Mouse (Mus musculus): ENCODE results near the gene Prkrip1.

Prkrip1 gene

DNA sequence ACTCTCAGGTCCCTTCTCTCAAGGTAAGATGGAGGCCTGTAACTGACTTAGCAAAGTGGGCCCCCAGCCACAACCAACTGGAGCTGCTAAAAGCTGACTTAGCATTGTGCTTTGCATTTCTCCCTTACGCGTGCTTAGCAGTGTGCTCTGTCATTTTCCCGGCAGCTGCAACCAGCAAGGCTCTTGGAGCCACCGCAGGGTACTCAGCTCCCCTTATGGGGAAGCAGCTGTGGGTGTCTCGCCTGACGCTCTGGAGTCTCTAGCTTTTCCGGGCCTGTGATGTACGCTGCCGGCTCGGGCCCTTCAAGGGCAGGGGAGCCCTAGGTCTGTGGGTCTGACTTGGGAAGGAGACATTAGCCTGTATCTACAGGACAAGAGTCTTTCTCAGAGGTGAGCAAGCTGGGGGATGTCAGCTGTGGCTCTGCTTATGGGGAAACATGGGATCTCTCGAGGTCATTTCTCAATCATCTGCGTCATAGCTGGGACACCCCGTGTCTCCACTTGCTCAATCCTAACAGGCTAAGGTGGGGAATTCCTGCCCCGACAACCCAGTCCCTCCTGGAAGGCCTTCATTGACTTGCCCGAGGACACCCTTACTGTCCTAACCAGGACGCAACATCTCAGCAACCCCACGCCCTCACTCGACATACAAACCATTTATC is 18.4 kb upstream of the Prkrip1 start:
- ChIA-PET CTCF (interaction anchor here (0.5 to 2.2 kb wide), 5 partner anchors 15 to 560 kb away, joined by 4 to 14 read pairs (median 7); no protein-coding TSS in a partner anchor), POLR2A (interaction anchor here in 3 of 4 experiments (0.5 to 1.6 kb wide), 7 partner anchors 16 to 36 kb away, joined by 3 to 5 read pairs (median 4); partner anchors contain the start of genes Prkrip1 (in 1 of the 3) and Sh2b2 (in 1 of the 3))

DNA sequence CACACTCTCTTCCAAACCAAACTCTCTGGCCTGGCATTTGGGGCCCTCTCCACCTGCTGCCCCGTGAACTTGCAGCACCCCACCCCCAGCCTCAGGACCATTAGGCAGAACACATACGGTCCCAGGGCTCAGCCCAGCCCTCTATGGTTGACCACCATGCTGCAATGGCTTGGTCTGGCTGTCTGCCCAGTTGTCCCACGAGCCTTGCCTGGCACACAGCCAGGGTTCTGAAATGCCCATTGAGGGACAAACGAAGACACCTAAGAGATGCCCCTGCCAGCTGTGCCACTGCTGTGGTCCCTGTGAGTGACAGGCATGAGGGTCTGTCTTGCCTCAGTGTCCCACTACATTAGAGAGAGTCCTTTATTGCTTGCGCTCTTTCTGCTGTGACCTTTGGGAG is 17.2 kb upstream of the Prkrip1 start:
- ChIA-PET CTCF (interaction anchor here (0.6 to 1.7 kb wide), 9 partner anchors 15 to 628 kb away, joined by 3 to 6 read pairs (median 4); no protein-coding TSS in a partner anchor), POLR2A (interaction anchor here in 1 of 4 experiments (1.1 to 1.6 kb wide), 2 partner anchors 17 to 37 kb away, joined by 4 read pairs; partner anchors contain the start of gene Prkrip1)

DNA sequence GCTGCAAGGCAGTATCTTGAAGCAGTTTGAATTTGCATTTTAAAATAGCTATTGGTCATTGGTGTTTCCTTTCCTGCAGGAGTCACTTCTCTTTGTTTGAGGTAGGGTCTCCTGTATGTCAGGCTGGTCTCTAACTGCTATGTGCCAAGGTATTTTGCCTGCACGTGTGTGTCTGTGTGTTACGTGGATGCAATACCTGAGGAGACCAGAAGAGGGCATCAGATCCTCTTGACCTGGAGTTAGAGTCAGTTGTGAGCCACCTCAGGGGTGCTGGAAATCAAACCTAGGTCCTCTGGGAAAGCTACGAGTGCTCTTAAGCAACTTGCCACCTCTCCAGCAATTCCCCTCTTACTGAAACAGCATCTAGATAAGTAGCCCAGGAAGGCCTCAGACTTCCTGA is 16.4 kb upstream of the Prkrip1 start:
- POLR2A ChIA-PET, result interaction anchor here in 1 of 4 experiments (0.7 to 1.3 kb wide), 5 partner anchors 23 to 1540 kb away, joined by 3 to 4 read pairs (median 3); no protein-coding TSS in a partner anchor
- CTCF ChIA-PET, result interaction anchor here in 2 of 4 experiments (0.6 to 1.7 kb wide), 6 partner anchors 15 to 487 kb away, joined by 3 to 11 read pairs (median 4); no protein-coding TSS in a partner anchor

DNA sequence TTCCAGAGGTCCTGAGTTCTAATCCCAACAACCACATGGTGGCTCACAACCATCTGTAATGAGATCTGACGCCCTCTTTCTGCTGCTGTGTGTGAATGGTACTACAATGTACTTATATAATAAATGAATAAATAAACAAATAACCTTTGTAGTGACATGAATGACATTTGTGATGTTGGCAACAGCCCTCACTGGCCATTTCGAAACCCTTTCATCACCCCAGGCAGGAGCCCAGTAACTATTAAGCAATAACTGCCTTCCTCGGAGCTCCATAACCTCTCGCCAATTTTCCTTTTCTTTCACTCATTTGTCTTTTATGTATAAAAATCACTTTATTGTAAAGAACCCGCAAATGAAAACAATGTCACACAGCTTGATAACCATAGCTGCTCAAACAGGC is 15.0 kb upstream of the Prkrip1 start:
- ChIA-PET POLR2A (no interaction called here), CTCF (interaction anchor here in 1 of 4 experiments (1.0 kb wide), 1 partner anchor 39 kb away, joined by 3 read pairs; no protein-coding TSS in a partner anchor)

DNA sequence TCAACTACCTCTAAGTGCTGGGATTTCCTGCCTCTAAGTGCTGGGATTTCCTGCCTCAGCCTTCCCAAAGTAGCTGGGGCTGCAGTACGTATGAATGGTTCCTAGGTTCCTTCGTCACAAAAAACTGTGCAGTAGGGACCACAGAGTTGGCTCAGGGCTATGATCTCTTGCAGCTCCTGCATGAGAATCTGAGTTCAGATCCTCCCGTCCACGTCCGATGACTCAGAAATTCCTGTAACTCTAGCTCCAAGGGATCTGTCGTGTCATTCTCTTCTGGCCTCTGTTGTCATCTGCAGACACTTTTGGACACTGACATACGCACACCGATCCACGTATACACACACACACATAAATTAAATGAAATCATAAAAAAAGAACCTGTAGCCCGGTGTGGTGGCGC is 14.0 kb upstream of the Prkrip1 start:
- ChIA-PET POLR2A (interaction anchor here in 1 of 4 experiments (0.6 kb wide), 1 partner anchor 118 kb away, joined by 4 read pairs; no protein-coding TSS in a partner anchor), CTCF (interaction anchor here in 1 of 4 experiments (0.9 kb wide), 1 partner anchor 40 kb away, joined by 4 read pairs; no protein-coding TSS in a partner anchor)

DNA sequence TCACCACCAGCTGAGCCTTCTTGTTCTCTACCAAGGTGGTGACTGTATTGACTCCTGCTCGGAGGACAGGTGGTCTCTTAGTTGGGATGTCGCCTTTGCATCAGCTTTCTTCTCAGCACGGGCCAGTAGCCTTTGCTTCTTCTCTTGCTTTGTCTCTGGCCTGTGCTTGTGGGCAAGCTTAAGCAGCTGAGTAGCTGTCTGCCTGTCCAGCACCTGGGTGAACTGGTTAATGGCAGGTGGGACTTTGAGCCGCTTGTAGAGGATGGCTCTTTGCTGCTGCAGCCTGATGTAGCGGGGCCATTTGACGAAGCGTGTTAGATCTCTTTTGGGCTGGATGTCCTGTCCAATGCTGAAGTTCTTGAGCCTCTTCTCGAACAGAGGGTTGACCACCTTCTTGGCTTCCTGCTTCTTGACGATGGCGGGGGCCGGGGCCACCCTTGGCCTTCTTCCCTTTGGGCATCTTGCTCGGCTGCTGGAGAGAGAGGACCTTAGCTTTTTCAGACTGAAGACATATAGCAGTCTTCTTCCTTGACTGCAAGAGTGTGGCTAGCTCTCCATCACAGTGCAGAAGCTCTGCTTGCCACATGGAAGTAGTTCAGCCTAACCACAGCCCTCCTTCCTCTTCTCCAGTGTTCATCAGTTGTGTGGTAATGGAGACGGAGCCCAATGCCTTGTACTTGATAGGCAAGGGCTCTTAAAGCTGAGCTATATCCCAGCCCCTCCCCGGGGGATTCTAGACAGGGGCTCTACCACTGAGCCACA is 12.8 kb upstream of the Prkrip1 start:
- CTCF ChIA-PET, result interaction anchor here in 3 of 4 experiments (0.6 to 1.5 kb wide), 4 partner anchors 10 to 41 kb away, joined by 3 to 4 read pairs (median 3); no protein-coding TSS in a partner anchor
- POLR2A ChIA-PET, result interaction anchor here in 1 of 4 experiments (0.7 to 2.2 kb wide), 4 partner anchors 9 to 43 kb away, joined by 3 to 7 read pairs (median 3); partner anchors contain the start of gene Prkrip1

DNA sequence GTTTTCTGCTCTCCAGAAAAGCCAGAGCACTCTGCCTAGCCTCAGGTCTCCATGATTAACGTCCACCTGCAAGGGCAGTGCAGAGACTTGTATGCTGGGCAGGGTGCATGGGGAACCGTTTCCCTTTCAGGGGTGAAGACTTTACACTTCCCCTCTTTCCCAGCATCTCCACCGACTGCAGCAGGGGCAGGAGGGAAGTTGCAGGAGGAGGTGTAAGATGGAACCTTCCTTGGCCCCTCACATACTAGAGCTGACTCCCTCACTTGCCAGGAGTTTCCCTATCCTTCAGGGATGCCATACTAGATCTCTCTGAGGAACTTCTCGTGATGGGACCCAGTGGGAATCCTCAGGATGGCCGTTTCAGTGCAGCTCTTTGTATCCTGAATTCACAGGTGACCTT is 11.8 kb upstream of the Prkrip1 start:
- POLR2A ChIA-PET, result interaction anchor here in 2 of 4 experiments (0.6 to 2.2 kb wide), 2 partner anchors 11 to 12 kb away, joined by 3 to 7 read pairs; partner anchors contain the start of gene Prkrip1 (in 1 of the 2)
- CTCF ChIA-PET, result interaction anchor here in 2 of 4 experiments (0.6 to 1.5 kb wide), 4 partner anchors 9 to 573 kb away, joined by 3 to 4 read pairs (median 3); no protein-coding TSS in a partner anchor

DNA sequence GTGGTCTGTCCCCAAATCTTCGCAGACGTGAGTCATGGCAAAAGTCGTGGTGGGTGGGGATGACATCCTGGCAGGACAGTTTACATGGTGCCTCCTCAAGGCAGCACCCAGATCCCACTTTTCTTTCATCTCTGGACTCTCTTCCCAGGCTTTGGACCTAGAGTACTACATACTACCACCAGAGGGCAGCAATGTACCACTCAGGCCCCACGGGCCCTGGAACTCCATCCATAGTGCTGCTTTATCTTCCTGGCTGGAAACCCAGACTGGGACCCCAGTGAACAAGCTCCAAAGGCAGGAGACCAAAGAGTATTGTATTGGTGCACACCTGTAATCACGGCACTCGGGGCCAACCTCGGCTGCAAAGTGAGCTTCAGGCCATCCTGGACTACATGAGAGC is 3.1 kb upstream of the Prkrip1 start:
- POLR2A ChIA-PET, result interaction anchor here in 3 of 4 experiments (0.6 to 1.2 kb wide), 5 partner anchors 10 to 291 kb away, joined by 3 to 4 read pairs (median 3); no protein-coding TSS in a partner anchor

DNA sequence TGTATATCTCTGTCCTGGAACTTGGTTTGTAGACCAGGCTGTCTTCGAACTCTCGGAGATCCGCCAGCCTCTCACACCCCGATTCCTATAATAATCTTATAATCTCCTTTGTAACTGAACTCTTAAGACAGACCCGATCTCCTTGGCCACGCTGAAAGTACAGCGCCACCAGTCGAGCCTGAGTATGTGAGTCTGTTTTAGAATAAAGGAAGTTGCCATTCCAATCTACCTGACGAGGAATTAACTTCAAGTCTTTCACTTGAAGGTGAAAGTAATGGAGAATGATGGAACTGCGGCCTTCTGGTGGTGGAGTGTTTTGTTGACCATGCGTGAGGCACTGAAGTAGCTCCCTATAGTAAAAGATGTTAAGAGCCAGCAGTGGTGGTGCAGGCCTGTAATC is 763 bp upstream of the Prkrip1 start:
- ChIA-PET CTCF (interaction anchor here (0.6 to 3.9 kb wide), 13 partner anchors 10 to 205 kb away, joined by 3 to 48 read pairs (median 6); partner anchors contain the start of genes Dtx2 (in 1 of the 4) and Polr2j (in 1 of the 4)), POLR2A (interaction anchor here (0.6 to 3.4 kb wide), 31 partner anchors 9 to 625 kb away, joined by 3 to 15 read pairs (median 4); partner anchors contain the start of genes Dtx2 (in 1 of the 4), Hspb1 (in 1 of the 4), Mdh2 (in 1 of the 4) and Orai2 (in 1 of the 4))

More for the DNA sequence above, 3.1 kb upstream of the Prkrip1 start:
- CTCF ChIA-PET, result interaction anchor here (0.6 to 3.0 kb wide), 16 partner anchors 8 to 513 kb away, joined by 3 to 34 read pairs (median 4); no protein-coding TSS in a partner anchor

DNA sequence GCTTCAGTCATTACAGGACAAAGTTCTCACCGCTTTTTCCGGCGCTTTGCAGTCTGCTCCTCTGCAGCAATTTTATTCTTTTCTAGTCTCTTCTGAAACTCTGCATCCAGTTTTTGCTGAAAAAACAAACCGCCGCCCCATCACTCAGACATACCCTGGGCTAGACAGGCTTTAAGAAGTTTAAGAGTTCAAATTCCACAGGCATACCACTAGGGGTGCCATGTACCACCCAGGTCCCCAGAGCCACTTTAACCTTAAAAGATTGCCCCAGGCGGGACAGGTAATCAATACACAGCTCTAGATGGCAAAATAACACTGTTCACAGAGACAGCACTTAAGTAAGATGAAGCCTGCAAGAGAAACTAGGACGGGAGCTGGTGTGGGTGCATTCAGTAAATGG is 6.9 kb downstream of the Prkrip1 start:
- CTCF ChIA-PET, result interaction anchor here (0.6 to 2.4 kb wide), 10 partner anchors 10 to 580 kb away, joined by 3 to 9 read pairs (median 4); no protein-coding TSS in a partner anchor

DNA sequence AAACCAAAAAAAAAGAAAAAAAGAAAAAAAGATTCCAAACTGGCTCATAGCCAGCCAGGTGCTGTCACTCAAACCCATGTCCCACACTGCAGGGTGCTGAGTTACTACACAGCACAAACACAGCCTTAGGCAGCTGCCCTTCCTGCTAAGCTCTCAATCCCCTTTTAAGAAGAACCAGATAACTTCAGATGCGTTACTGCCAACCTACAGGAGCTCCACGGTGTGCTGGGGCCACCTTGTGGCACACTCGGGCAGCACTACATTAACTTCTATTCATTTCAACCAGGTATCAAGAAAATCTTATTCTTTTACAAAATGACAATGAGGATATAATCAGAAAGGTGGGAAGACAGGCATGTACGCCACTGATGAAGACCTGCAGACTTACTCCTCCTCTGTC is 12.0 kb downstream of the Prkrip1 start:
- ChIA-PET CTCF (interaction anchor here (0.5 to 2.0 kb wide), 51 partner anchors 8 to 656 kb away, joined by 3 to 10 read pairs (median 4); partner anchors contain the start of genes Prkrip1 (in 2 of the 4), Orai2 (in 1 of the 4) and Rhbdd2 (in 1 of the 4)), POLR2A (interaction anchor here in 2 of 4 experiments (0.8 to 3.5 kb wide), 6 partner anchors 9 to 522 kb away, joined by 3 to 15 read pairs (median 4); partner anchors contain the start of gene Prkrip1 (in 1 of the 2))

More for the DNA sequence above, 6.9 kb downstream of the Prkrip1 start:
- POLR2A ChIA-PET, result interaction anchor here in 3 of 4 experiments (0.6 to 2.0 kb wide), 7 partner anchors 10 to 88 kb away, joined by 3 to 7 read pairs (median 4); no protein-coding TSS in a partner anchor

DNA sequence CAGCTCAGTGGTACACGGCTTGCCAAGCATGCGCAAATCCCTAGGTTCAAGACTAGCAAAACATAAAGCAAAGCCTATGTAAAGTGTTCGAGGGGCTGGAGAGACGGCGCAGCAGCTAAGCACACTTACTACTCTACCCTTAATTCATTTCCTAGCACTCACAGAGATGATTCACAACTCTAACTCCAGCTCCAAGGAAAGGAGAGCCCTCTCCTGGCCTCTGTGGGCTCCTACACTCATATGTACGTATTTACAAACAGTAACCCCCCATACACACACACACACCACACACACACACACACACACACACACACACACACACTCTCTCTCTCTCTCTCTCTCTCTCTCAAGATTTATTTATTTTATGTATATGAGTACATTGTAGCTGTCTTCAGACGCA is 15.0 kb downstream of the Prkrip1 start:
- ChIA-PET CTCF (interaction anchor here (0.6 to 1.2 kb wide), 25 partner anchors 9 to 1238 kb away, joined by 3 to 6 read pairs (median 3); partner anchors contain the start of gene Orai2 (in 1 of the 4)), POLR2A (interaction anchor here in 3 of 4 experiments (0.6 to 1.6 kb wide), 10 partner anchors 8 to 1137 kb away, joined by 3 to 12 read pairs (median 3); partner anchors contain the start of gene Hspb1 (in 1 of the 3))

DNA sequence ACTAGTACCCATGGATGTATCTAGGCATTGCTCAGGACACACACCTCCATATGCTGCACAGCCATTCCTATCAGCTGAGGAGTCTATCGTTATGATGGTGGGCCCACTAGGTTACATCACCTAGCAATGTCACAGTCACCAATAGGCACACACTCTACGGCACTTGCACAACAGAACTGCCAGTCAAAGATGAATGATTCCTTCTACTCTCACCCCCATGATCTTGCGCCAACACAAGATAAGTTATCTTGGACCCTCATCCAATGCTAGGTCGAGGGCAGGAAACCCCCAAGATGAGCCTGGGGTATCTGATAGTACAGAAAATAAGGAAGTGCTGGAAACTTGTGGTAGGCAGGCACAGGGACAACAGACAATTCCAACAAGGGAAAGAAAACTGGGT is 15.9 kb downstream of the Prkrip1 start:
- CTCF ChIA-PET, result interaction anchor here in 2 of 4 experiments (0.9 to 1.2 kb wide), 4 partner anchors 13 to 201 kb away, joined by 3 to 6 read pairs (median 4); partner anchors contain the start of gene Orai2 (in 1 of the 2)
- POLR2A ChIA-PET, result interaction anchor here in 2 of 4 experiments (1.1 to 1.6 kb wide), 2 partner anchors 8 to 12 kb away, joined by 3 to 6 read pairs; partner anchors contain the start of gene Orai2 (in 1 of the 2)

DNA sequence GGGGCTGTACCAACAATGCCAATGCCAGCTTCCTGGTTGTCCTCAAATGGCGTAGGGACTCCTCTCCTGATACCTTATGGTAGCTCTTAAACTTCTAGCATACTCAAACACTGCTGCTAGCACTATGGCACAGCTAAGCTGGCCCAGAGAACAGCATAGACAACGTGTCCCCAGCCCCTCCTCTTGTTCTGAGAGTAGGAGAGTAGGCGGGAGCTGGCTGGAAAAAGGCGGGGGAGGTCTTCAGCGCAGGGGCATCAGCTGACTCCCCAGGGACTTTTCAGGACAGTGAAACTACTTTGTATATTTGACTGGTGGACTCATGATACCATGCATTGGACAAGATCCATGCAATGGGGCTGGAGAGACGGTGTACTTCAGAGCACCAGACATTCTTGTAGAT is 16.7 kb downstream of the Prkrip1 start:
- ChIA-PET CTCF (interaction anchor here in 2 of 4 experiments (0.6 to 1.5 kb wide), 3 partner anchors 69 to 376 kb away, joined by 3 read pairs; no protein-coding TSS in a partner anchor), POLR2A (interaction anchor here (0.6 to 1.2 kb wide), 6 partner anchors 10 to 294 kb away, joined by 3 to 5 read pairs (median 3); partner anchors contain the start of genes Dtx2 (in 1 of the 4), Hspb1 (in 1 of the 4) and Prkrip1 (in 1 of the 4))

DNA sequence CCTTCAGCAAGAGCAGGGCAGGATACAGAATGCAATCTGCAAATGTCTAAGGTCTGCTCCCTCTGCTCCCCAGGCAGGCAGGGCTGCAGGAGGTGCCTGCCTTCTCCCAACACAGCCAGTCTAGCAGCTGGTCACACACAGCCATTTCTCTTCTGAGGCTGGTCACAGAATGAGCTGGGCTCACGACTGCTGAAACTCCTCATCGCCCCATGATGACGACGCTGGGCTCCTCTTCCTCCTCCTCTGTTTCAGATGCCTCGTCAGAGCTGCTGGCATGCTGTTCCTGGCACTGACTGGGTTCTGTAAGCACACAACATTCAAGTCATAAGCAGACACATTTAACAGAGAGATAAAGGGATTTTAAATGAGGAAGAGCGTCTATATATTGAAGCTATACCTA is 17.6 kb downstream of the Prkrip1 start:
- ChIA-PET CTCF (interaction anchor here in 2 of 4 experiments (0.6 to 1.5 kb wide), 3 partner anchors 10 to 86 kb away, joined by 3 read pairs; no protein-coding TSS in a partner anchor), POLR2A (interaction anchor here in 3 of 4 experiments (0.6 to 1.2 kb wide), 7 partner anchors 9 to 293 kb away, joined by 3 to 5 read pairs (median 3); partner anchors contain the start of genes Hspb1 (in 1 of the 3) and Prkrip1 (in 1 of the 3))

DNA sequence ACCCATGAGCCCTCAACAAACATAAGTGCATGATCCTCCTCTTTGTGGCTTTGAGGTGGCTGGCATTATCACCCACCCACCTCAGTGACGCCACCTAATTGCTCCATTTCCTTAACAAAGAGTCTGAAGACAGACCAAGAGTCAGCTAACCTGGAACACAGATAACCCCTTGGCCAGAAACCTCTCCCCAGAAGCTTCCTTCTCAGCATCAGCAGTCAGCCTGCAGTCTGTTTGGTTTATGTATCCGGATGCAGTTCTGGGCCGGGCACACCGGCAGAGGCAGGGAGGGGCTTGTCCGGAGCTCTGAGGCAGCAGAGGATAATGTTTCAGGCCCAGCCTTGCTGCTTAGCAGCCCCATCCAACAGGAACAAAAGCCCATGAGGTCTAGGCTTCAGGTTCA is 19.2 kb downstream of the Prkrip1 start:
- ChIA-PET POLR2A (interaction anchor here in 2 of 4 experiments (0.5 to 2.6 kb wide), 8 partner anchors 10 to 389 kb away, joined by 3 to 9 read pairs (median 4); partner anchors contain the start of genes Dtx2 (in 1 of the 2) and Prkrip1 (in 1 of the 2)), CTCF (interaction anchor here in 2 of 4 experiments (0.5 to 1.2 kb wide), 6 partner anchors 33 to 889 kb away, joined by 3 to 4 read pairs (median 4); no protein-coding TSS in a partner anchor)
